In the genomic region with DNA sequence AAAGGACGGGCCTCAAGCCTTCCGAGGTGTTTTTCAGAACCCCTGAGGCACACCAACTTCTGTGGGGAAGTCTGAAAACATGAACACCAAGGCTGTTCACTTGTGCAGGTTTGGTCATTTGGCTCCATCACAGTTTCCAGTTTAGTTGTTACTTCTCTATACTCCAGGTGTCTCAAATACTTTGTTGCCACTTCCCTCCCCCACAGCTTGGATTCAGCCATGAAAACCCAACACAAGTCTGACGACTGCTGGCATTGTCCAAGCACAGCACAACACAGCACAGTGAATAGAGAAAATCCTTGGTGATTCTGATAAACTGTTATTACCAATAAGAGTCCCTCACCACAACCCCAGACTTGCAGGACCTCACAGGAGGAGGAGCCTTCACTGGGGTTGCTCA, we compare ENCODE assay signal across 23 mouse cellular contexts. TPM values are rescaled to one million over a fixed set of nuclear protein-coding genes. Genes with fewer than 3 reads are reported as not detected.
"Had no signal": no experiment of that assay in that cellular context is flagged by ENCODE, and none has a peak within 500 bp of the region (broad histone marks: within the 10 kb centered on the region; RNA-seq: fewer than 3 reads in every experiment).

No protein-coding gene starts in this region.

- H3K4me1 ChIP-seq: neural tube, embryonic 12.5 days; neural tube, embryonic 13.5 days; neural tube, embryonic 15.5 days; stomach, embryonic 15.5 days had no signal

- H3K36me3 ChIP-seq: neural tube, embryonic 12.5 days; neural tube, embryonic 13.5 days; neural tube, embryonic 15.5 days; stomach, embryonic 15.5 days had no signal

- H3K9ac ChIP-seq: neural tube, embryonic 12.5 days; neural tube, embryonic 13.5 days; neural tube, embryonic 15.5 days; stomach, embryonic 15.5 days had no signal

- H3K27me3 ChIP-seq: neural tube, embryonic 12.5 days; neural tube, embryonic 13.5 days; neural tube, embryonic 15.5 days; stomach, embryonic 15.5 days had no signal

- H3K4me3 ChIP-seq: neural tube, embryonic 12.5 days; neural tube, embryonic 13.5 days; neural tube, embryonic 15.5 days; stomach, embryonic 15.5 days had no signal

- DNase-seq: retina, postnatal 1 day; right cerebral cortex, adult 18-20 months; right cerebral cortex, postnatal 14 days; right cerebral cortex, postnatal 25 days; right cerebral cortex, postnatal 4 days; spleen, adult 18-20 months; thymus, adult 18-20 months; thymus, adult 2 months; thymus, postnatal 14 days; thymus, postnatal 25 days; thymus, postnatal 36 days; thymus, postnatal 4 days had no signal

- H3K4me2 ChIP-seq: neural tube, embryonic 12.5 days; neural tube, embryonic 13.5 days; neural tube, embryonic 15.5 days; stomach, embryonic 15.5 days had no signal

- H3K27ac ChIP-seq: neural tube, embryonic 12.5 days; neural tube, embryonic 13.5 days; neural tube, embryonic 15.5 days; stomach, embryonic 15.5 days; stomach, postnatal 0 days had no signal

- H3K9me3 ChIP-seq: neural tube, embryonic 12.5 days; neural tube, embryonic 13.5 days; neural tube, embryonic 15.5 days; stomach, embryonic 15.5 days had no signal

RNA-seq across cellular contexts. Expression of gene Timm8a2, which starts 42.5 kb away (rescaled TPM):
- polyA plus RNA-seq: neural tube, embryonic 11.5 days; neural tube, embryonic 12.5 days; neural tube, embryonic 13.5 days; neural tube, embryonic 14.5 days; neural tube, embryonic 15.5 days; small intestine, adult 2 months; stomach, embryonic 14.5 days; stomach, embryonic 15.5 days; stomach, embryonic 16.5 days; stomach, postnatal 0 days; urinary bladder, adult 2 months had no signal
